Mouse (Mus musculus): Measurements from ENCODE around the gene Eno2. TPM values are rescaled to one million over a fixed set of nuclear protein-coding genes. Genes with fewer than 3 reads are reported as not detected.

The Eno2 gene
- polyA plus RNA-seq, 1 experiment from 2014 or later, result 6.8 TPM

- Histone ChIP-seq H3K4me2 (replicated peaks) (no peak overlapping the region), H3K27me3 (replicated peaks) (no peaks in the 10 kb centered on the region), H3K4me1 (replicated peaks) (peaks cover 13% of the 10 kb centered on the region; the same call in 1 of the 2 replicates), H3K4me3 (replicated peaks) (no peak overlapping the region), H3K36me3 (no peaks in the 10 kb centered on the region), H3K9me3 (no peaks in the 10 kb centered on the region), H3K9ac (no peak overlapping the region), H3K27ac (no peak overlapping the region)
- WGBS, result 86% methylated on average over 10 of the region's 10 CpGs
- no peak for ATAC-seq
Observed at GRCm38 (mm10) chr6:124728621-124729020, 40.9 kb downstream of the Eno2 start.

DNA sequence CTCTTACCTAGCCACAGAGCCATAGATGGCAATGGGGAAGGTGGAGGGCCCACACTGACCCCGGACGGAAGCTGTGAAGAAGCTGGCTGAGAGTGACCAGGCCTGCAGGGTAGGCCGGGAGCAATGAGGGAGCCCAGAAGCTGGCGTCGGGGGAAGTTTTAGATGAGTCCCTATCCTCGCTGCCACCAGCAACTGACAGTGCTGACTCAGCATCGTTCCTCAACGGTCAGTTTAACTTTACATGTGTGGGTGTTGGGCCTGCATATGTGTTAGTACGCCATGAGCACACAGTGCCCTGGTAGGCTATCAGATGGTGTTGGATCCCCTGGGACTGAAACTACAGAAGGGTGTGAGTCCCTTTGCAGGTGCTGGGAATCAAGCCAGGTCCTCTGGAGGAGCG is 45.0 kb downstream of the Eno2 start:
- no peak overlapping the region for H3K4me3 ChIP-seq (replicated peaks)
- no peaks in the 10 kb centered on the region for H3K36me3 ChIP-seq
- H3K27me3 ChIP-seq (replicated peaks), result no peaks in the 10 kb centered on the region
- 0 out of 2 replicates have a peak, but pooled peaks cover 6% of the 10 kb centered on the region for H3K4me1 ChIP-seq (replicated peaks)
- H3K4me2 ChIP-seq (replicated peaks), result no peak overlapping the region
- H3K9me3 ChIP-seq, result no peaks in the 10 kb centered on the region
- H3K27ac ChIP-seq, result no peak overlapping the region
- ATAC-seq, result no peak
- WGBS, result 81% methylated on average over 10 of the region's 10 CpGs
- no peak overlapping the region for H3K9ac ChIP-seq

- no peaks in the 10 kb centered on the region for H3K27me3 ChIP-seq (replicated peaks)
- no peaks in the 10 kb centered on the region for H3K9me3 ChIP-seq
- H3K4me2 ChIP-seq (replicated peaks), result no peak overlapping the region
- H3K4me3 ChIP-seq (replicated peaks), result no peak overlapping the region
- no peaks in the 10 kb centered on the region for H3K36me3 ChIP-seq
- H3K9ac ChIP-seq, result no peak overlapping the region
- 0 out of 2 replicates have a peak, but pooled peaks cover 6% of the 10 kb centered on the region for H3K4me1 ChIP-seq (replicated peaks)
- no peak overlapping the region for H3K27ac ChIP-seq
- 81% methylated on average over 8 of the region's 8 CpGs for WGBS
- ATAC-seq, result no peak
Observed at GRCm38 (mm10) chr6:124723541-124723940, 45.9 kb downstream of the Eno2 start.

DNA sequence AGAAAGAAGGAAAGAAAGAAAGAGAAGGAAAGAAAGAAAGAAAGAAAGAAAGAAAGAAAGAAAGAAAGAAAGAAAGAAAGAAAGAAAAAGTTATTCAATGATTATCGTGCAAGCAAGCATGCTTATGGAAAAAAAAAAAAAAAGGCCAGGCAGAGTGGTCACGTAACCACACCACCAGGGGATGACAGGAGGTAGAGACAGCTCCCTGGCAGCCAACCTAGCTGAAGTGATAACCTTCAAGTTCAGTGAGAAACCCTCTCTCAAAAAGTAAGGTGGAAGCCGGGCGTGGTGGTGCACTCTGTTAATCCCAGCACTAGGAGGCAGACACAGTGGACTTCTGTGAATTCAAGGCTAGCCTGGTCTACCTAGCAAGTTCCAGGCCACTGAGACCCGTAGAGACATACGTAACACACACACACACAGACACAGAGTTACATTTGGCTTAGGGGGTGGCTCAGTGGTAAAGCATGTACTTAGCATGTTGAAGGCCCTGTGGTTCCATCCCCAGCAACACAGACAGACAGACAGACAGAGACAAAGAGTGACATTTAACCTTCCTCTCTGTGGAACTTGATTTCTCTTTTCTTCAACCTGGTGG is 46.5 kb downstream of the Eno2 start:
- WGBS, result 82% methylated on average over 6 of the region's 6 CpGs
- H3K9me3 ChIP-seq, result no peaks in the 10 kb centered on the region
- no peak for ATAC-seq
- no peak overlapping the region for H3K27ac ChIP-seq
- H3K36me3 ChIP-seq, result no peaks in the 10 kb centered on the region
- no peak overlapping the region for H3K9ac ChIP-seq
- no peaks in the 10 kb centered on the region for H3K27me3 ChIP-seq (replicated peaks)
- H3K4me1 ChIP-seq (replicated peaks), result 0 out of 2 replicates have a peak, but pooled peaks cover 5% of the 10 kb centered on the region
- H3K4me2 ChIP-seq (replicated peaks), result no peak overlapping the region
- no peak overlapping the region for H3K4me3 ChIP-seq (replicated peaks)

GRCm38 (mm10) chr6:124720904-124721303 is 48.6 kb downstream of the Eno2 start:
- no peaks in the 10 kb centered on the region for H3K9me3 ChIP-seq
- no peak for ATAC-seq
- H3K9ac ChIP-seq, result no peak overlapping the region
- H3K27ac ChIP-seq, result 0 out of 2 replicates have a peak overlapping the region, but pooled peaks have one; percentile 3
- peak overlapping the region; percentile 42; the same call in 1 of the 2 replicates for H3K4me3 ChIP-seq (replicated peaks)
- peaks cover 5% of the 10 kb centered on the region; the same call in 1 of the 2 replicates for H3K4me1 ChIP-seq (replicated peaks)
- H3K4me2 ChIP-seq (replicated peaks), result peak overlapping the region; percentile 51
- H3K27me3 ChIP-seq (replicated peaks), result no peaks in the 10 kb centered on the region
- H3K36me3 ChIP-seq, result peaks cover 9% of the 10 kb centered on the region
- 47% methylated on average over 11 of the region's 11 CpGs for WGBS

DNA sequence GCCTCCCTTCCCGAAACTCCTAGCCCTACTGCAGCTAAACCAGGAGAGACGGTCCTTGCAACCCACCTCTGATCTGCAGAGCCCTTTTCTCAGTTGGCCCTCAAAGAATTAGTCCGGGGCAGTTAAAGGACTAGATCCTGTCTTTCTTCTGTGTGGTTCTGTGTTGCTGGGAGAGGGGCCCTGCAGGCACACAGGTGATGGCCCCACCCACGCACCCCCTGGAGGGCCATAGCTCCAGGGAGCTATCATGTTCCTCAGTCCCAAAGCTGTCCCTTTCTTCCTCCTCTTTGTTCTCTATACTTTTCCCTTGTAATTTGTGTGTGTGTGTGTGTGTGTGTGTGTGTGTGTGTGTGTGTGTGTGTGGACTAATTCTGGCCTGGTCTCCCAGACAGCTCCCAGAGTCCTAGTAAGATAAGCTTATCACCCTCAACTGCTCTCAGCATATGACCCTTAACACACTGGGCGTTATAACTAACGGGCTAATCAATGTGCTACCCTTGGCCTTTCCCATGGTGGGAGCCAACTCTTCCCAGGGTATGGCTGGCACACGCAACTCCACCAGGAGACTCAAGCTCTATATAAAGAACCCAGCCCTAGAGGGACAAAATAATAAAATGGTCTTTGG is 50.0 kb downstream of the Eno2 start:
- Histone ChIP-seq H3K9ac (peak overlapping the region; percentile 62), H3K4me3 (replicated peaks) (peak overlapping the region; percentile 42), H3K36me3 (peaks cover 21% of the 10 kb centered on the region), H3K27ac (peak overlapping the region; percentile 79), H3K27me3 (replicated peaks) (no peaks in the 10 kb centered on the region), H3K4me2 (replicated peaks) (peak overlapping the region; percentile 51), H3K9me3 (no peaks in the 10 kb centered on the region), H3K4me1 (replicated peaks) (peaks cover 5% of the 10 kb centered on the region; the same call in 1 of the 2 replicates)
- WGBS, result 54% methylated on average over 7 of the region's 7 CpGs
- peak; percentile 45 for ATAC-seq

DNA sequence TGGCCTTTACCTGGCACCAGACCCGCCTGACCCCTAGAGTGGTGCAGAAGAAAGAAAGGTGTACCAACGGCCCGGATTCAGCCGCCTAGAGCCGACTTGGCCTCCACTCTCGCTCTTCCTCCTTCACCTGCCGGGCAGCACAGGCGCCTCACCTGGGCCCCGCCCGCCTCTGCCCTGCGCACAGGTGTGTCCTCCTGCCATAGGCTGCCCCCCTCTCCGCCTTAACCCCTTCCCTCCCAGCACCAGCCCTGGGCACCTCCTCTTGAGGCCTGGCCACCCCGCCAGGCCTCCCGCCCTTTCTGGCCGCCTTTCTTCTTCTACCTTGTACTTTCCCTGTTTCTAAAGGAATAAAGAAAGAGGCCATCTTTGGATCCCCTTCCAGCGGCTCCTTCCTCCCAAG is 50.8 kb downstream of the Eno2 start:
- 40% methylated on average over 16 of the region's 16 CpGs for WGBS
- Histone ChIP-seq H3K4me3 (replicated peaks) (peak overlapping the region; percentile 42), H3K27ac (peak overlapping the region; percentile 79), H3K4me2 (replicated peaks) (peak overlapping the region; percentile 51), H3K27me3 (replicated peaks) (no peaks in the 10 kb centered on the region), H3K36me3 (peaks cover 21% of the 10 kb centered on the region), H3K4me1 (replicated peaks) (peaks cover 10% of the 10 kb centered on the region; the same call in 1 of the 2 replicates), H3K9me3 (no peaks in the 10 kb centered on the region), H3K9ac (peak overlapping the region; percentile 62)
- ATAC-seq, result peak; percentile 85

GRCm38 (mm10) chr6:124717968-124718367 is 51.5 kb downstream of the Eno2 start:
- H3K4me1 ChIP-seq (replicated peaks), result peaks cover 17% of the 10 kb centered on the region
- H3K9ac ChIP-seq, result peak overlapping the region; percentile 52
- H3K9me3 ChIP-seq, result no peaks in the 10 kb centered on the region
- H3K27ac ChIP-seq, result peak overlapping the region; percentile 79
- H3K36me3 ChIP-seq, result peaks cover 21% of the 10 kb centered on the region
- H3K27me3 ChIP-seq (replicated peaks), result no peaks in the 10 kb centered on the region
- H3K4me3 ChIP-seq (replicated peaks), result peak overlapping the region; percentile 42
- no peak for ATAC-seq
- peak overlapping the region; percentile 44 for H3K4me2 ChIP-seq (replicated peaks)
- 39% methylated on average over 13 of the region's 13 CpGs for WGBS

DNA sequence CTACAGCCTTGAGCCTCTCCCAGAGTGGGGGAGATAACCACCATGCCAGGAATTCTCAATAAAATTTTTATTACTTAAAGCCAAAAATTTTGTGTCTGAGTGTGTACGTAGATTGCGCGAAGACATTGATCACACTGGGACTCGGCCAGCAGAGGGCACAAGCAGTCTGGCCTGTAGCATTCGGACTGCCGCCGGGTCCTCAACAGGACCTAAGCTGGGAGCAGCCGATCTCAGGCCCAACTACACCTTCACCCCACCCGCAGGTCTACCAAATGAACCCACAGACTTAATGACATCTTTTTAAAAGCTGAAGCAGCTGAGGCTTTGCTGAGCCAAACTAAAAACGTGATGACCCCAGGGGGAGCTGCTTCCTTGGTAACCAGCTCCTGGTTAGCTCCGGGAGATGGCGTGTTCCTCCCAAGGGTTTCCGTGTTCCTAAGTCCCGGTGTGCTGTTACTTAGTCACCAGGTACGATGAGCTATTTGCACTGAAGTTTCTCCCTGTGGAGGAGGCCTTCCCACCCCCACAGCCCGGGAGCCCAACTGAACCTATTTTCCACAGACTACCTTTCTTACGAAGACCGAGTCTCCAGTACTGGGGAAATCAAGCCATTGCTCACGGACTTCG is 52.5 kb downstream of the Eno2 start:
- no peak for ATAC-seq
- peaks cover 18% of the 10 kb centered on the region for H3K4me1 ChIP-seq (replicated peaks)
- peak overlapping the region; percentile 44 for H3K4me2 ChIP-seq (replicated peaks)
- peaks cover 21% of the 10 kb centered on the region for H3K36me3 ChIP-seq
- no peaks in the 10 kb centered on the region for H3K9me3 ChIP-seq
- H3K9ac ChIP-seq, result peak overlapping the region; percentile 52
- WGBS, result 49% methylated on average over 20 of the region's 20 CpGs
- H3K27me3 ChIP-seq (replicated peaks), result no peaks in the 10 kb centered on the region
- peak overlapping the region; percentile 42 for H3K4me3 ChIP-seq (replicated peaks)
- H3K27ac ChIP-seq, result peak overlapping the region; percentile 79

DNA sequence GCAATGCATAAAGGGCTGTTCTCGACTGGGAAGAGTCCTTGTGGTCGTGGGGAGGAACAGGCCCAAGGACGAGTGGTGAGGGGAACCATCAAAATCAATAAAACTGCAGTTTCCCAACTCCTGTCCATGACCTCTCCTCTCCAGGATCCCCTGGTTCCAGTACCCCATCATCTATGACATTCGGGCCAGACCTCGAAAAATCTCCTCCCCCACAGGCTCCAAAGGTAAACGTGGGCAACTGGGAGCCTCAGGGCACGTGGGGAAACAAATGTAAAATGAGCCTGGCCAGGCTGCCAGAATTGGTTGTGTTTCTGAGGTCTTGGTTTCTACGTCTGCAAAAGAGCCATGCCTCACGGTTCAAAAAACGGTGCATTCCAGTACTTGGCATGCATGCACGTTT is 56.6 kb downstream of the Eno2 start:
- H3K9me3 ChIP-seq, result no peaks in the 10 kb centered on the region
- WGBS, result 7% methylated on average over 11 of the region's 11 CpGs
- H3K27ac ChIP-seq, result peak overlapping the region; percentile 86
- ATAC-seq, result no peak
- H3K27me3 ChIP-seq (replicated peaks), result no peaks in the 10 kb centered on the region
- peaks cover 21% of the 10 kb centered on the region for H3K36me3 ChIP-seq
- peaks cover 32% of the 10 kb centered on the region for H3K4me1 ChIP-seq (replicated peaks)
- H3K4me3 ChIP-seq (replicated peaks), result peak overlapping the region; percentile 96
- H3K9ac ChIP-seq, result peak overlapping the region; percentile 95
- H3K4me2 ChIP-seq (replicated peaks), result peak overlapping the region; percentile 86

DNA sequence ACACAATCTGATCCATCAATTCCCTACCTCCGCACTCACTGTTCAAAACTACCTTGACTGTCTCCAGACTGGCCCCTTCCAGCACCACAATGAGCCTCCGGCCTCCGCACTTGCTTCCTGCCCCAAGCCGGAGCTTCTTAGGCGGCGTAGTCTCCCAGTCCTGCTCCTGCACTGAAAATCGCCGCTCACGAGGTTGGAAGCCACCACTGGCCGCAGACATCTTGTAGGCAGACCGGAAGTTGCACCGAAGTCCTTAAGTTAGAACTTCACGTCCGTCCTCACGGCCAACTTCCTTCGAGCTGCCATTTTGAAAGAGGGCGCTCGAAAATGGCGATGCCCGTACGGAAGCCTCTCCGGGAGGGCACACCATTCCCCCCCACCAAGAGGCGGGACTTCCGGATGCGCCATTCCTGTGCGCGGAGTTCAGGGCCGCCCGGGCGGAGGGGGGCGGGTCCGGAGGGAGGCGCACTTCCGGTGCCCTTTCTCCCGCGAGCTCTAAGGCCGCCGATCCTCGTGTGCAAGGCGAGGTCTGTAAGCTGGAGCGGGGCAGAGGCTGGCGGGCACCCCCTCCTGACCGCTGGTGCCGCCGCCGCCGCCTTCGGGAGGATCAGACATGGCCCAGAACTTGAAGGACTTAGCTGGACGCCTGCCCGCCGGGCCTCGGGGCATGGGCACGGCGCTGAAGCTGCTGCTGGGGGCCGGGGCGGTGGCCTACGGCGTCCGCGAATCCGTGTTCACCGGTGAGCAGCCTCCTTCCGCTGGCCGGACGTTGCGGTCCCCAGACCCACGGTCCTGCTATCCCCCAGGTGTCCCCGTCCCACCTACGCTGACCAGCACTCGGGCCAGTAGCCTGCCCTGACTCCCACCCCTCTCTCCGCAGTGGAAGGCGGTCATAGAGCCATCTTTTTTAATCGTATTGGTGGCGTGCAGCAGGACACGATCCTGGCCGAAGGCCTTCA is 57.4 kb downstream of the Eno2 start, which contains the start of the genes Emg1 and Phb2:
Gene Emg1 (minus strand): TSS at position 355 of the 959 bp plus-strand sequence.
Gene Phb2 (plus strand): TSS at position 513 of the 959 bp plus-strand sequence.
- ATAC-seq, result peak; percentile 96
- Histone ChIP-seq H3K9me3 (no peaks in the 10 kb centered on the region), H3K9ac (peak within 1 kb of the TSS; percentile 95), H3K4me2 (replicated peaks) (peak within 1 kb of the TSS; percentile 86), H3K27me3 (replicated peaks) (no peaks in the 10 kb centered on the region), H3K27ac (peak within 1 kb of the TSS; percentile 88), H3K4me3 (replicated peaks) (peak within 1 kb of the TSS; percentile 96), H3K4me1 (replicated peaks) (peaks cover 32% of the 10 kb centered on the region), H3K36me3 (peaks cover 21% of the 10 kb centered on the region)
- under 1% methylated on average over 76 of the region's 76 CpGs for WGBS
